Mouse (Mus musculus) heart, postnatal 0 days (tissue): Measurements from ENCODE around the gene Pvr.

ENCODE experiments used
- CTCF ChIP-seq: IDR thresholded peaks from 2 replicates; pipeline ENCODE4 v1.5.1; 2016; ENCODE audit warnings: antibody characterized with exemption, control low read depth, low read depth
- EP300 ChIP-seq: IDR thresholded peaks from 2 replicates; pipeline ENCODE4 v1.6.1; 2016; ENCODE audit warnings: antibody characterized with exemption, low read depth

GRCm38 (mm10) chr7:19949996-19950395 is 29.0 kb upstream of the Pvr start:
- TF ChIP-seq CTCF (no peak), EP300 (no peak)
